Mouse (Mus musculus) ES-E14 (cell line): ENCODE measurements around the gene Akt1. TPM values are rescaled to one million over a fixed set of nuclear protein-coding genes. Genes with fewer than 3 reads are reported as not detected.

Experiments
- DNase-seq: peaks from one replicate; pipeline ENCODE4 v3.0.0-alpha.2; 2013; ENCODE audit warnings: low read depth, low spot score
- H3K27ac ChIP-seq: 2 replicates; pipeline ENCODE4 v1.5.1; 2012; ENCODE audit warnings: low read depth, mild to moderate bottlenecking, low read length, moderate library complexity, mixed read lengths; ENCODE audit not compliant: poor library complexity, insufficient read depth, severe bottlenecking
- H3K36me3 ChIP-seq: 2 replicates; pipeline ENCODE4 v1.6.1; 2012; ENCODE audit warnings: mild to moderate bottlenecking, low read length, moderate library complexity, mixed read lengths; ENCODE audit not compliant: control insufficient read depth, poor library complexity, insufficient read depth, severe bottlenecking
- H3K4me1 ChIP-seq, 2 experiments: fragments of 150-350 bp in 1 of 2; sonication (generic) in 1 of 2; 2 replicates each; pipeline ENCODE4 v1.6.1; 2012; ENCODE audit warnings: low read length in 2 of 2, mild to moderate bottlenecking in 1 of 2, mixed read lengths in 1 of 2; ENCODE audit not compliant: control insufficient read depth in 2 of 2, insufficient read depth in 2 of 2, poor library complexity in 1 of 2
- H3K4me3 ChIP-seq, 2 experiments: fragments of 150-350 bp in 1 of 2; sonication (generic) in 1 of 2; 2 replicates each; pipeline ENCODE4 v1.5.1; 2012; ENCODE audit warnings: low read length in 2 of 2, low read depth in 1 of 2, mild to moderate bottlenecking in 1 of 2, mixed read lengths in 1 of 2; ENCODE audit not compliant: insufficient read depth in 1 of 2, poor library complexity in 1 of 2, severe bottlenecking in 1 of 2
- H3K9ac ChIP-seq: 2 replicates; pipeline ENCODE4 v1.6.1; 2012; ENCODE audit warnings: low read depth, mild to moderate bottlenecking, low read length, mixed read lengths; ENCODE audit not compliant: poor library complexity, insufficient read depth, severe bottlenecking
- H3K9me3 ChIP-seq: fragments of 150-350 bp; sonication (generic); 2 replicates; pipeline ENCODE4 v1.6.1; 2012; ENCODE audit warnings: low read depth, mild to moderate bottlenecking, low read length; ENCODE audit not compliant: control insufficient read depth, insufficient read depth
- CHD2 ChIP-seq: IDR thresholded peaks from 2 replicates; pipeline ENCODE4 v1.6.1; 2014; ENCODE audit warnings: mild to moderate bottlenecking, low read depth, low read length, inconsistent platforms
- HCFC1 ChIP-seq: IDR thresholded peaks from 2 replicates; pipeline ENCODE4 v1.6.1; 2012; ENCODE audit warnings: low read length, inconsistent platforms, borderline replicate concordance; ENCODE audit not compliant: insufficient read depth
- MAFK ChIP-seq: IDR thresholded peaks from 2 replicates; pipeline ENCODE4 v1.6.1; 2014; ENCODE audit warnings: mild to moderate bottlenecking, low read depth, low read length, inconsistent platforms; ENCODE audit not compliant: insufficient read depth
- ZC3H11A ChIP-seq: IDR thresholded peaks from 2 replicates; pipeline ENCODE4 v1.6.1; 2012; ENCODE audit warnings: low read depth, mild to moderate bottlenecking, inconsistent platforms, low read length, borderline replicate concordance
- ZNF384 ChIP-seq: IDR thresholded peaks from 2 replicates; pipeline ENCODE4 v1.6.1; 2012; ENCODE audit warnings: low read depth, low read length, inconsistent platforms
- in situ Hi-C, 2 experiments: fragments of 600-800 bp; cut with MboI; formaldehyde crosslinking; loops; one replicate each; pipeline ENCODE4 v1.15.1; 2025; ENCODE audit warnings: low sequenced_read_pairs in 2 of 2, inconsistent platforms in 1 of 2; ENCODE audit not compliant: unreplicated experiment in 2 of 2
- total RNA-seq: library from RNA; depleted of rRNA; stranded (reverse); fragments of 300-350 nt; gene quantifications from 2 replicates; pipeline ENCODE4 v1.2.3, GENCODE M21; 2012

Gene Akt1
- total RNA-seq, 1 experiment, result 58.9 TPM

- Histone ChIP-seq H3K4me3 (peak overlapping the region; percentile 74 to 94), H3K4me1 (peaks cover 0 to 10% of the 10 kb centered on the region in 2 experiments; a peak in 1 of 4 replicates), H3K9ac (peak overlapping the region; percentile 79), H3K27ac (no peak overlapping the region), H3K36me3 (peaks cover 16% of the 10 kb centered on the region; the same call in 1 of the 2 replicates), H3K9me3 (no peaks in the 10 kb centered on the region)
- TF ChIP-seq ZC3H11A (no peak), HCFC1 (0 out of 2 replicates have a peak, but pooled peaks have one; percentile 26)
- DNase-seq, result no peak
- in situ Hi-C loops, result no loop called here
These were observed 47.8 kb upstream of the Akt1 start for GRCm38 (mm10) chr12:112722240-112723027.

- TF ChIP-seq HCFC1 (peak; percentile 30; the same call in 1 of the 2 replicates), CHD2 (no peak)
- H3K36me3 ChIP-seq, result peaks cover 12% of the 10 kb centered on the region; the same call in 1 of the 2 replicates
- in situ Hi-C loops, result no loop called here
- peak overlapping the region; percentile 76; the same call in 1 of the 2 replicates for H3K27ac ChIP-seq
- H3K4me3 ChIP-seq, result peak overlapping the region; percentile 89 to 94
- no peaks in the 10 kb centered on the region for H3K9me3 ChIP-seq
- peaks cover 0 to 10% of the 10 kb centered on the region in 2 experiments; a peak in 1 of 4 replicates for H3K4me1 ChIP-seq
- peak overlapping the region; percentile 83 for H3K9ac ChIP-seq
- DNase-seq, result peak; percentile 65
These were observed 46.9 kb upstream of the Akt1 start for GRCm38 (mm10) chr12:112721424-112722239.

- in situ Hi-C loops, result no loop called here
- no peak for DNase-seq
These were observed 46.3 kb upstream of the Akt1 start for GRCm38 (mm10) chr12:112720890-112721423.

GRCm38 (mm10) chr12:112720216-112720615, 45.5 kb upstream of the Akt1 start, which contains the start of gene Cep170b:
Cep170b (plus strand) TSS chr12:112720455.
- in situ Hi-C loops, result no loop called here
- no peaks in the 10 kb centered on the region for H3K9me3 ChIP-seq
- no peak for TF ChIP-seq ZC3H11A
- no peak for TF ChIP-seq CHD2
- peak within 1 kb of the TSS; percentile 74 for H3K27ac ChIP-seq
- H3K4me1 ChIP-seq, result peaks cover 0 to 10% of the 10 kb centered on the region in 2 experiments; a peak in 1 of 4 replicates
- H3K4me3 ChIP-seq, result peak within 1 kb of the TSS; percentile 89 to 94; a peak in 3 of 4 replicates
- H3K36me3 ChIP-seq, result peaks cover 8% of the 10 kb centered on the region; the same call in 1 of the 2 replicates
- H3K9ac ChIP-seq, result peak within 1 kb of the TSS; percentile 83
- no peak for DNase-seq

More at GRCm38 (mm10) chr12:112720890-112721423, 46.3 kb upstream of the Akt1 start:
- Histone ChIP-seq H3K9me3 (no peaks in the 10 kb centered on the region), H3K36me3 (peaks cover 11% of the 10 kb centered on the region; the same call in 1 of the 2 replicates), H3K27ac (peak overlapping the region; percentile 74), H3K4me3 (peak overlapping the region; percentile 89 to 94; a peak in 3 of 4 replicates), H3K9ac (peak overlapping the region; percentile 83), H3K4me1 (peaks cover 0 to 10% of the 10 kb centered on the region in 2 experiments; a peak in 1 of 4 replicates)
- TF ChIP-seq MAFK (no peak), ZNF384 (no peak), ZC3H11A (no peak), CHD2 (no peak), HCFC1 (no peak)
